Mouse (Mus musculus) ES-Bruce4 (cell line): ENCODE data around the gene Lgmn.

Experiments used
- CTCF ChIP-seq: IDR thresholded peaks from one replicate; pipeline ENCODE4 v1.8.1; 2011; ENCODE audit warnings: low read depth, low read length
- EP300 ChIP-seq: IDR thresholded peaks from 2 replicates; pipeline ENCODE4 v1.6.1; 2011; ENCODE audit warnings: low read depth, low read length; ENCODE audit not compliant: insufficient read depth

- TF ChIP-seq CTCF (no peak), EP300 (no peak)
Observed at GRCm38 (mm10) chr12:102382180-102382579, 57.4 kb downstream of the Lgmn start.
